Mouse (Mus musculus) spleen, embryonic (tissue): Measurements from ENCODE around the gene Olfr1396.

ENCODE experiments used
- CTCF ChIA-PET: fragments of 350-600 bp; sonication (Branson Sonifier 250); formaldehyde crosslinking; loops from one replicate; lab custom pipeline; 2022; lab: Charles Lee

Olfr1396 gene

GRCm38 (mm10) chr11:49114774-49115173 is at the start of gene Olfr1396:
Gene Olfr1396, minus strand, starts transcription at chr11:49114874.
- CTCF ChIA-PET = no interaction called here

GRCm38 (mm10) chr11:49156821-49157814 is 42.4 kb upstream of the Olfr1396 start:
- CTCF ChIA-PET = no interaction called here

- CTCF ChIA-PET = no interaction called here
These were observed 39.4 kb upstream of the Olfr1396 start, which contains the start of gene Olfr1394 for GRCm38 (mm10) chr11:49154077-49154476. Gene Olfr1394, plus strand, starts transcription at chr11:49154377.

- CTCF ChIA-PET = no interaction called here
These were observed 27.3 kb upstream of the Olfr1396 start, which contains the start of gene Olfr1395 for GRCm38 (mm10) chr11:49141974-49142373. Gene Olfr1395, plus strand, starts transcription at chr11:49142274.

- CTCF ChIA-PET = no interaction called here
These were observed 9.5 kb upstream of the Olfr1396 start for GRCm38 (mm10) chr11:49124169-49124568.

- CTCF ChIA-PET = interaction anchor here (1.0 kb wide), 1 partner anchor 345 kb away, joined by 7 read pairs; no protein-coding TSS in a partner anchor
These were observed 5.0 kb upstream of the Olfr1396 start for GRCm38 (mm10) chr11:49119635-49120034.

GRCm38 (mm10) chr11:49114158-49114557 is 516 bp downstream of the Olfr1396 start:
- CTCF ChIA-PET = no interaction called here

- CTCF ChIA-PET = interaction anchor here (0.6 kb wide), 1 partner anchor 255 kb away, joined by 4 read pairs; no protein-coding TSS in a partner anchor
These were observed 2.0 kb downstream of the Olfr1396 start for GRCm38 (mm10) chr11:49112624-49113219.

- CTCF ChIA-PET = no interaction called here
These were observed 3.7 kb downstream of the Olfr1396 start for GRCm38 (mm10) chr11:49111000-49111399.

- CTCF ChIA-PET = interaction anchor here (0.5 to 1.0 kb wide), 3 partner anchors 320 to 1266 kb away, joined by 8 to 12 read pairs (median 12); no protein-coding TSS in a partner anchor
These were observed 5.8 kb downstream of the Olfr1396 start for GRCm38 (mm10) chr11:49108833-49109232.

- CTCF ChIA-PET = interaction anchor here (0.6 to 1.0 kb wide), 6 partner anchors 9 to 336 kb away, joined by 3 to 14 read pairs (median 12); no protein-coding TSS in a partner anchor
These were observed 6.8 kb downstream of the Olfr1396 start for GRCm38 (mm10) chr11:49107650-49108537.

GRCm38 (mm10) chr11:49105752-49106151 is 8.9 kb downstream of the Olfr1396 start:
- CTCF ChIA-PET = interaction anchor here (0.7 kb wide), 1 partner anchor 9 kb away, joined by 3 read pairs; no protein-coding TSS in a partner anchor

GRCm38 (mm10) chr11:49103047-49103693 is 11.5 kb downstream of the Olfr1396 start:
- CTCF ChIA-PET = interaction anchor here (1.4 kb wide), 1 partner anchor 228 kb away, joined by 8 read pairs; no protein-coding TSS in a partner anchor

GRCm38 (mm10) chr11:49101500-49101899 is 13.2 kb downstream of the Olfr1396 start:
- CTCF ChIA-PET = interaction anchor here (0.8 kb wide), 1 partner anchor 10 kb away, joined by 3 read pairs; no protein-coding TSS in a partner anchor

GRCm38 (mm10) chr11:49100409-49100808 is 14.3 kb downstream of the Olfr1396 start:
- CTCF ChIA-PET = interaction anchor here (0.8 kb wide), 1 partner anchor 9 kb away, joined by 3 read pairs; no protein-coding TSS in a partner anchor

- CTCF ChIA-PET = no interaction called here
These were observed 19.3 kb downstream of the Olfr1396 start for GRCm38 (mm10) chr11:49095367-49095766.

GRCm38 (mm10) chr11:49093861-49094660 is 20.6 kb downstream of the Olfr1396 start:
- CTCF ChIA-PET = interaction anchor here (0.7 kb wide), 1 partner anchor 101 kb away, joined by 3 read pairs; no protein-coding TSS in a partner anchor

GRCm38 (mm10) chr11:49092786-49093185 is 21.9 kb downstream of the Olfr1396 start:
- CTCF ChIA-PET = interaction anchor here (0.6 to 1.0 kb wide), 3 partner anchors 10 to 223 kb away, joined by 3 to 10 read pairs (median 5); no protein-coding TSS in a partner anchor

- CTCF ChIA-PET = interaction anchor here (0.8 to 1.1 kb wide), 3 partner anchors 9 to 222 kb away, joined by 3 to 10 read pairs (median 3); no protein-coding TSS in a partner anchor
These were observed 22.6 kb downstream of the Olfr1396 start for GRCm38 (mm10) chr11:49092053-49092586.
